Mouse (Mus musculus): ENCODE results near the gene Cyp1a1.

The Cyp1a1 gene

GRCm38 (mm10) chr9:57708068-57708719, 20.5 kb downstream of the Cyp1a1 start, which contains the start of gene Edc3:
Edc3 (plus strand) TSS chr9:57708540.
- DNase-seq: peak; percentile 97

GRCm38 (mm10) chr9:57708720-57709274, 21.1 kb downstream of the Cyp1a1 start:
- DNase-seq: peak; percentile 81

GRCm38 (mm10) chr9:57710214-57710613, 22.5 kb downstream of the Cyp1a1 start:
- DNase-seq: peak; percentile 48

- peak; percentile 34 for DNase-seq
Measured at GRCm38 (mm10) chr9:57712194-57712593, 24.5 kb downstream of the Cyp1a1 start.

GRCm38 (mm10) chr9:57718408-57718807, 30.7 kb downstream of the Cyp1a1 start:
- DNase-seq: no peak

- no peak for DNase-seq
Measured at GRCm38 (mm10) chr9:57720736-57721135, 33.0 kb downstream of the Cyp1a1 start.

GRCm38 (mm10) chr9:57722371-57722770, 34.6 kb downstream of the Cyp1a1 start:
- DNase-seq: no peak

DNA sequence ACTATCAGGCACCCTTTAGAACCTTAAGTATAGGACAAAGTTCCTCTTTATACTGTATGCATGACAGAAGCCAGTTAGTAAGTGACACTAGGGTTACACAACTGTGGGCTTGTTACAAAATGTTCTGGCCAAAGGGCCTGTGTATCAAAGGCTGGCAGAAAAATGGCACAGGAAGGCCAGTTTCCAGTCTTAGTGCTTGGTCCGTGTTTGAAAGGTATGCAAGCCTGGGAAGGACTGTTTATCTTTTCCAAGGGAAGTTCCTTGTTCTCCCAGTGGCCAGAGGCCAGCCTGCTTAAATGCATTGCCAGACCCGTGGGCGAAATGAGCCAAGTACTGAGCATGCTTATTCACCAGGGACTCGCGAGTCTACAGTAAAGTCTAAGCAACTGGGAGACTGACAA, 35.6 kb downstream of the Cyp1a1 start:
- DNase-seq: no peak

DNA sequence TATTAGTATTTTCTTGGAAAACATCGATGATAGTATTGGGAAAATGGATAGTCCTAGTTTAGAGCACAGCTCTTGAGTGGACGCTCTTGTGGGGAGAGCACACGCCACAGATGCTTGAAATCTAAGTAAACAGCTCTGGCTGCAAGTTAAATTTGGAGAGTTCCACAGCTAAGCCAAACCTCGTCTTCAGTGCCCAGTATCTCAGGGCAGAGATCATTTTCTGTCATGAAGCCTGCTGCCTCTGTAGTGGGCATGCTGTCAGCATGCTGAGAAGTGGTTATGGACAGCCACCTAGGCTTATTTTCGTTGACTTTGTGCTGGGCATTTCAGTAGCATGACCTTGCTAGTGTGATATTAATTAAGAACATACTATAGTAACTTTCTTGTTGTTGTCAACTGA, 36.1 kb downstream of the Cyp1a1 start:
- no peak for DNase-seq

DNA sequence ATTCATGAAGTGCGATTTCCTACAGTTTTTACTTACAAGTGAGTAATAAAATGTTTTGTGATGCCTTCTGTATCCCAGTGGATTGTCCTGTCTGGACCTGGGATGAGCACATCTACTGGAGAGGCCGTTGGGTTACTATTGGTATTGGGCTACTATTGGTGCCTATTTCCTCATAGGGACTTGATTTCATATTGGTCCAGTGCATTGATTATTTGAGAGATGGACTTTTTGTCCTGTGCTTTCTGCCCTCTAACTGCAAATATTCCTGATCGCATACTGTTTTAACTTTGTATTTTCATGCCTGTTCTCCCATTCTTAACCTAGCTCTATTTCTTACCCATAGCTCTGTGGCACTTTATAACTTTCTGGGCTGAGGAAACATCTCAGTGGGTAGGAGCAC, 37.0 kb downstream of the Cyp1a1 start:
- DNase-seq: no peak

- peak; percentile 36 for DNase-seq
Measured at GRCm38 (mm10) chr9:57728312-57728711, 40.6 kb downstream of the Cyp1a1 start.

DNA sequence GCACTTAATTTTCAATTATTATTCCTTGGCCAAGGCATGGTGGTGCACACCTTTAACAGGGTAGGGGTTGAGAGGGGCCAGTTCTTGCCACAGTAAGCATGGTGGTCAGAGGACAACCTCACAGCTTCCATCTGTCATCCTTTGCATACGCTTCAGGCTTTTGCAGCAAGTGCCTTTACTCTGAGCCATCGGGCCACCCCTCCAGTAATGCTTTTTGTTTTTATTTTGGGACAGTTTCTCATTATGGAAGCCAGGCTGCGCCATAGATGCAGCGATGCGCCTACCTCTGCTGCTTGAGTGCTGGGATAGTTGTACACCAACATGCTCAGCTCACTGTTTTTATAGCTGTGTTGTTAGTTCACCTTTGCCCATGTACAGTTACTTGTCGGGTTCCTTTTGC, 45.9 kb downstream of the Cyp1a1 start:
- no peak for DNase-seq

DNA sequence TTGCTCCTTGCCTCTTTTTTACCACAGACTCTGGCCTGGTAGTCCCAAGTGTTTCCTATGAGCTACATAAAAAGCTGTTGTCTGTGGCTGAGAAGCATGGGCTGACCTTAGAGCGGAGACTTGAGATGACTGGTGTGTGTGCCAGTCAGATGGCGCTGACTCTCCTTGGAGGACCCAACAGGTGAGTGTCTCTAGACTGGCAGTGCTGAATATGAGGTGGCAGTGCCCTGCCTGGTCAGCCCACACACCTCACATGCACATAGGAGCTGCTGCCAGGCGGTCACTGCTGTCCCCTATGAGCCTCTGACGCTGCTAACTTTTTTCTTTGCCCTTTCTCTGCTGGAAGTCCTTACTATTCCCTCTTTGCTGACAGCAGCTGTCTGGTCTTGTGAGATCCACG, 52.1 kb downstream of the Cyp1a1 start:
- no peak for DNase-seq

GRCm38 (mm10) chr9:57744462-57745091, 56.8 kb downstream of the Cyp1a1 start:
- DNase-seq: peak; percentile 69

GRCm38 (mm10) chr9:57747067-57747466, 59.3 kb downstream of the Cyp1a1 start:
- DNase-seq: no peak

GRCm38 (mm10) chr9:57748137-57748536, 60.4 kb downstream of the Cyp1a1 start:
- no peak for DNase-seq

GRCm38 (mm10) chr9:57748831-57749230, 61.1 kb downstream of the Cyp1a1 start:
- DNase-seq: no peak

DNA sequence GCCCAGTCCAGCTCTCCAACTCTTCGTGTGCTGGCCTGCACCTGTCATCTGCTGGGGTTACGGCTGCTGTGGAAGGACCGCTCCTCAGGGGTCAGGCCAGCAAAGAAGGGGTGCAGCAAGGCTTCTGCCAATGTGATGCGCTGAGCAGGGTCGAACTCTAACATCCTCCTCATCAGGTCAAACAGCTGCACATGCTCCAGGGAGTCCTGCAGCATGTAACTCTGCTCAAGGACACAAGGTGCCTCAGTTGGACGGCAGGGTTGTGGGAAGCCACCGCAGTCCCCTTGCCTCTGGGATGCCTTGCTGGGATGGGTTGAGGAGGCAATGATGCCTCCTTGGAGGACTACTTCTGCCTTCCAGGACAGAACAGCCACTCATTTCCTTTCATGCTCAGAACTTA, 63.2 kb downstream of the Cyp1a1 start:
- DNase-seq: peak; percentile 16

Data from thymus, postnatal 4 days (tissue).